Mouse (Mus musculus): ENCODE data around the gene Polr2m.
"Not testable (repeated sequence)": the region's sequence is repeated elsewhere in the genome, so short reads cannot be mapped to it uniquely, and the experiment has no call there.

The Polr2m gene

DNA sequence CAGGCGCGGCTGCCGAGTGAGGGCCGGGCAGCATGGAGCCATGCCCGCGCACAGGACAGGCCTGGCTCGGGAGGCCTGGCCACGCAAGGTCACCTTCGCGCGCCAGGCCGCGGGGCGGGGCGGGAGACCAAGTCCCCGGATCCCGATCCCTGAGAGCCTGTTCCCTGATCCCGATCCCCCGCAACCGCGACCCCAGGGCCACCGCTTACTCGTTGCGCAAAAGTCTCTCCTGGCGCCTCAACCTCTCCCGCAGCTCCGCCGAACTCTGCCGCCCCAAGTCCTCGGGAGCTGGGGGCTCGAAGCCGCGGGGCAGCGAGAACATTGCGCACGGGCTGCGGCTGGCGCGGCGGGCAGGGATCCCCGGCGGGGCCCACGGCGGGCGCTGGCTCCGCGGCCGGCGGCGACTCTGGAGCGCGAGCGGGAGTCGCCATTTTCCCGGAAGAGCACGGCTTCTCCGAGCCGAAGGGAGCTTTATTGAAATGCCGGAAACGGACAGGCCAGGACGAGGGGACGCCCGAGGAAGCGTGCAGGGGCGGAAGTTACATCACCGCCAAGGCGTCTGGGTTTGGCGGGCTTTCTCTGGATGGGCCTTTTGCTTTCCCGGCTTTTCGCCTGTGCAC is at the start of gene Polr2m:
TSS of gene Polr2m (minus strand) at position 461 of the 620 bp plus-strand sequence.
- peak; percentile 93 to 95 for DNase-seq (ENCODE audit: low spot score in 2 of 2)

DNA sequence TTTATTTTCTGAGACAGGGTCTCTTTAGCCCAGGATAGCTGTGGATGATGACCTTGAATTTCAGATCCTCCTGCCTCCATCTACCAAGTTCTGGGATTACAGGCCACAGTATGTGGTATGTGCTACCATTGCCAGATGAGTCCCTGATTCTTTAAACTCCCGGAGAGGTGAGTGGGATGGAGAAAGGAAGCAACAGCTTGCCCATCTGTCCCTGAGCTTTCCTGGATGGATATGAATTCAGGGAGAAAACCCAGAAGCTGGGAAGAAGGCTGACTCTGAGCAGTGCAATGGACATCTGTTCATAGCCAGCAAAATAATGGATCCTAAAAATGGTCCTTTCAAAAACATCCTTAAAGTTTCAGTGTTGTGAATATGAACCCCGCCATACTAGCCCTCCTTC is 49.3 kb upstream of the Polr2m start:
- DNase-seq (ENCODE audit: low spot score in 2 of 2), result peak; percentile 18 to 28

DNA sequence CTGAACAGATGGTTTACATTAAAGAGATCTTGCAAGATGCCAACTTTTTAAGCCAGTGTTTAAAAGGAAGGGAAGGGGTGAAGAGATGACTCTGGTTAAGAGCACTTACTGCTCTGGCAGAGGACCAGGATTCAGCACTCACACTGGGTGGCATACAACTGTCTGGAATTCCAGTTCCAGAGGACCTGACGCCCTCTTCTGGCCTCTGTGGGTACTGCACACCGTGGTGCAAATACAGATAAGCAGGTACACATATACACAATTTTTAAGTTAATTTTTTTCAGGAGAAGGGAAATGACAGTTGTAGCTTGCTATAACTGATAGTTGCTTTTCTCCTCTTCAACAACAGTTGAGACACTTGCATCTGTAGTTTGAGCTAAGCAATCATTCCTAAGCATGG is 44.2 kb upstream of the Polr2m start:
- no peak for DNase-seq (ENCODE audit: low spot score in 2 of 2)

DNA sequence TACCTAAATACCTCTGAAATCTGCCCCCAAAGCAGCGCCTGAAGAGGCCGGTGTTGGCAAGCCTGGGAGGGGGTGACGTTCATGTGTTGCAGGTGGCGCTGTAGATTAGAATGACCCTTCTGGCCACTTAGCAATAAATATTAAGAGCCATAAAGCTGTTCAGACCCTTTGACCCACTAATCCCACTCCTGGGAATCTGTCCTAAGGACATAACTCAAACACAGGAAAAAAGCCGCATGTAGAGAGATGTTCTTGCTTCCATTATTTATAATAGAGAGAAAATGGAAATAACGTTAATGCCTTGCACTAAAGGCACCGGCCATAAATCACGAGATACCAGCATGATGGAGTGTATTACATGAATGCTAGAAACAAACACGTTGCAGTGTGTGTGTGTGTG is 41.7 kb upstream of the Polr2m start:
- no peak for DNase-seq (ENCODE audit: low spot score in 2 of 2)

DNA sequence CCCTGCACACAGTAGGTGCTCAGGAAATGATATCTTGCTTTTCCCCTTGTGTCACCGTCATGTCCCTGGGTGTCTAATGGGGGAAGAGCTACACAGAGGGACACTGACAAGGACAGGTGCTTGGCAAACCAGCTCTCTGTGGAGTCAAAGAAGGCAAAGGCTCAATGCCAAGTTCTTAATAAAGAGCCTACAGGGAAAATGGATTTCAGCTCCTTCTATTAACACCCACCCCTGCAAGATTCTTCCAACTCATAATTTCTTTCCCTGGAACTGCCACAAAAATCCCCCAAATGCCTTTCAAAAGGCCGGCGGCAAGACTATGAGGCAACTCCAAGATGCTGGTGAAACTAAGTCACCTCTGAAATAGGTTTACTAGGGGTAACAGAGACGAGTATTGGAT is 38.2 kb upstream of the Polr2m start:
- DNase-seq (ENCODE audit: low spot score in 2 of 2), result no peak

GRCm38 (mm10) chr9:71519836-71520235 is 34.1 kb upstream of the Polr2m start:
- no peak for DNase-seq (ENCODE audit: low spot score in 2 of 2)

DNA sequence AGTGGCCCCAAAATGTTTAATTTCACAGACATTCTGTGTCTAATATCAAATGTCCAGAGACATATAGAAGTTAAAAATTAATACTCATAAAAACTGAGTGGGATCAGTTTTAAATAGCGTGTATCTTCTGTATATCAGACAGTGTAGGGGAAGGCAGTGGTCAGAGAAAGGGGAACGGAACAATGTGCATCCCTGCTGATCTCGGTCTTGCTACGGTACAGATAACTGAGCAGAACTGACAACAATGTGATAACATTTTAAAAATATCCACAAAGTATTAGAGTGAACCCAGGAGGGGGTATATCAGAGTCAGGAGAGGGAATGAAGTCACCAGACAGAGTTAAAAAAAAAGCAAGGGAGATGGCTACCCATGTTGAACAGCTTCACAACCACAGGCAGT is 31.8 kb upstream of the Polr2m start:
- DNase-seq (ENCODE audit: low spot score in 2 of 2), result no peak

DNA sequence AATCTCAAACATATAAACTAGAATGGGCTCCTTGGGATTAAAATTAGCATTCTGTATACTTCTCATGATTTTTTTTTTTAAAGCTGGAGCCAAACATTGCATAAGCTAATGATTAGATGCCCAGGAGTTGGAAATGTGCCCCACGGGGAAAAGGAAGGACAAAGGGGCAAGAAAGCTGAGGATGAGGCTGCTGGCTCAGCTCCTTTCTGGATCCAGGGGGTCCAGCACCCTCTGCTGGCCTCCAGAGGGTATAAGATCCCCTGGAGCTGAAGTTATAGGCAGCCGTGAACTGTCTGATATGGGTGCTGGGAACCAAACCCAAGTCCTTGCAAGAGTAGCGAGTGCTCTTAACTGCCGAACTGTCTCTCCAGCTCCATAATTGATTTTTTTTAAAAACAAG is 30.1 kb upstream of the Polr2m start:
- no peak for DNase-seq (ENCODE audit: low spot score in 2 of 2)

- no peak for DNase-seq (ENCODE audit: low spot score in 2 of 2)
Observed at GRCm38 (mm10) chr9:71513566-71513965, 27.8 kb upstream of the Polr2m start.

GRCm38 (mm10) chr9:71512899-71513298 is 27.2 kb upstream of the Polr2m start:
- no peak for DNase-seq (ENCODE audit: low spot score in 2 of 2)

DNA sequence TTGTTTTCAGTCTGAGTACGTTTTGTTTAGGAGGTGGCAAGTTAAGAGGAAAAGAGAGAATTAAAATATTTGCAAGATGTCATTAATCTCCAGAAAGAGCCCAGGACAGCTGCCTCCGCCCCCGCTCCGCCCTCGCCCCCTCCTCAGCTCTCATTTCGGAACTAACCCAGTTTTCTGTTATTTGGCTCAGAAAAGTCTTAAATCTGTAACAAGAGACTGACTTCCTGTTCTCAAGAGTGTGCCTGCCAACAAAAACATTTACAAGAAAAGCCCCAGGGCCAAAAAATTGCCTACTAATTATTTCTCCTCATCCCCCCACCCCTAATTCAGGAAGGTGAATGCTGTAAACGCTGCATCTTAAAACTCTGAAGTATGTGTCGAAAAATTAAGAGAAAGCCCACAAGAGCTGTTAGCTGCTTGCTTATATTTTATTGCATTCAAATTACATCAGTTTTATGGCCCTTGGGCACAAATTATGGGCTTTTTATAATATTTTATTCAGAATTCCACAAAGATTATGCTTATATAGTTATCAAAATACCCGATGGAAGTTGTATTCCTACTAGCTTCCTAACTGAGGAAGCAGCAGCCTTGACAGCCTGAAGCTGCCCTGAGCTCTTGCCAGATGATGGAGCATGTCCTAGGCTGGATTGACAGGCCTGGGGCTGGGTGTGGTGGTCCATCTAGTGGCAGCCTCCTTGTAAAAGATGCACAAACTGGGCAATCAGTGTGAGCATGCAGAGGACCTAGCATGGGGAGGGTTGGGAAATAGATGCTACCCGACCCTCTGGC is 12.9 kb upstream of the Polr2m start:
- peak; percentile 16 to 21 for DNase-seq (ENCODE audit: low spot score in 2 of 2)

GRCm38 (mm10) chr9:71496637-71497036 is 10.9 kb upstream of the Polr2m start:
- DNase-seq (ENCODE audit: low spot score in 2 of 2), result no peak

DNA sequence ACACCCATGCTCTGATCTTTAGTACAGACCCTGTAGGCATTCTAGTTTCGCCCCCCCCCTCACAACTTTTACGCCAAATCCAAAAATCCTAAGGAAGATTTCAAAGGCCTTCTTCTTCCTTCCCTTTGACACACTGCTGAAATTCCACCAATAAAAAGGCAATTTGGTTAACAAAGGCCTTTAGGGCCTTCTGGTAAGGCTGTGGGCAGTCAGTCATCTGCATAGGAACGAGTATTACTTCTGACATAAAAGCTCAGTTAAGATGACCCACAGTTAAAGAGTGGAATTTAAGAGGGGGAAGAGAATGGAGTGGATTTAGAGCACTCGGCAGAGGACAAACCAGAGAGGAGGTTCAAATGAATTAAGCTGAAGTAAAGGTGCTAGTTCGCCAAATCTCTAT is 8.0 kb upstream of the Polr2m start:
- DNase-seq (ENCODE audit: low spot score in 2 of 2), result no peak

GRCm38 (mm10) chr9:71492296-71493025 is 6.7 kb upstream of the Polr2m start:
- DNase-seq (ENCODE audit: low spot score in 2 of 2), result no peak

DNA sequence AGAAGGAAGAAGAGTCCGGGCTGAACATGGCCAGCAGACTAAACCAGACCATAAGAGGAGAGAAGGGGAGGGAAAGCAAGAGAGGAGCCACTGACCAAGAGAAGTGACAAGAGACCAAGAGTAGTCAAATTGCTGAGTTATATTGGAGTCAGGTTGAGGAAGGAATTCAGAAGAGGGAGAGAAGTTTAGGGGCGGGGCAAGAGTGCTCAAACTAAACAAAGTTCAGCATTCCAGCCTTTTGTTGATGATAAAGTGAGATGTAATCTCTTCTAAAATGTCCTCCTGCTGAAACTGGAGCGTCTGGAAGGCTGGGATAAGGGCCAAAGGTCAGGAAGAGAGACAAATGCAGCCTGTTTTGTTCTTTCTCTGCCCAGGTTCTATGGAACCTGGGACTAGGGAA is 4.3 kb upstream of the Polr2m start:
- DNase-seq (ENCODE audit: low spot score in 2 of 2), result no peak

GRCm38 (mm10) chr9:71486127-71486526 is 392 bp upstream of the Polr2m start:
- DNase-seq (ENCODE audit: low spot score in 2 of 2), result no peak

- DNase-seq (ENCODE audit: low spot score in 2 of 2), result no peak
Observed at GRCm38 (mm10) chr9:71484871-71485474, 762 bp downstream of the Polr2m start.

DNA sequence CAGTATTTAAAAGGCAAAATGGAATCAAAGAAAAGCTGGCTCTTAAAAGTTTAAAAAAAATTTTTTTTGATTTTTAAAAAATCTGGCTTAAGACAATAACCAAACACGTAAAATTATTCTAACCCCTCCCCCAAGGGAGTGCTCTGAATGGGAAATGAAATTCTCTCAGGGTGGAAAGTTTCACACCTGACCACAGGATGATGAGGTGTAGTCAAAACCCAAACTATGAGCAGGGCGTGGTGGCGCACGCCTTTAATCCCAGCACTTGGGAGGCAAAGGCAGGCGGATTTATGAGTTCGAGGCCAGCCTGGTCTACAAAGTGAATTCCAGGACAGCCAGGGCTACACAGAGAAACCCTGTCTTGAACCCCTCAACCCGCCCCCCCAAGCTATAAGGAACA is 1.9 kb downstream of the Polr2m start:
- DNase-seq (ENCODE audit: low spot score in 2 of 2), result not testable (repeated sequence)

DNA sequence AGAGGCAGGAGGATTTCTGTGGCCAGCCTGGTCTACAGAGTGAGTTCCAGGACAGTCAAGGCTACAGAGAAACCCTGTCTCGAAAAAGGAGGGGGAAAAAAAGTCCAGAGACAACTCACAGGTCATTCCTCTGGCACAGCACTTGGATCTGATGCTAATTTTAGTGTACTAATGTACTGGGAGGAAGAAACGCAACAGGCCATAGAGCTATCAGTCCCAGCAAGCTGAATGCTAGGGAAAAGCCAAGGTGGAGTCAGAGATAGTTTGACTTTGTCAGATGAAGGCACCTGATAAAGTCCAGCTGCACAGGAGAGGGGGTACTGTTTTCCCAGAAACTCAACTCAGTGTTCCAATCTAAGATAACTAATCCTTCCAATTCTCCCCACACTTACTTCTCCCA is 5.4 kb downstream of the Polr2m start:
- no peak for DNase-seq (ENCODE audit: low spot score in 2 of 2)

DNA sequence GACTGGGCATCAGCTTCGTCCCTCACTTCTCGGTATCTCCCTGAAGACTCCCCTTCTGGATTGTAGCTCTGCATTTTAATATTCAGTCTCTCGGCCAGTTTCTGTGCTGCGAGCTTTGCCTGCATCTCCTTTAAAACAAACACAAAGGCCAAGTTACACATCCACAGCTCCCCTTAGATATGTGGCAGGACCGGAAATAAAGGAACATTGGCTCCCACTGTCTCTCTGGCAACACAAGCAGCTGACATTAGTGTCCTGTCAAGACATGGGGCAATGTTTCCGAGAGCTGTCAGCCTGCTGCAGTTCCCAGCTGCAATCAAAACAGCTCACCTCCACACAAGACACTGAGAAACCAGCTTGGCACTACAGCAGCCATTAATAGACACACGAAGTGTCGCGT is 6.3 kb downstream of the Polr2m start:
- DNase-seq (ENCODE audit: low spot score in 2 of 2), result no peak

- DNase-seq (ENCODE audit: low spot score in 2 of 2), result no peak
Observed at GRCm38 (mm10) chr9:71478596-71478995, 7.1 kb downstream of the Polr2m start.

GRCm38 (mm10) chr9:71476601-71477000 is 9.1 kb downstream of the Polr2m start:
- no peak for DNase-seq (ENCODE audit: low spot score in 2 of 2)
